Mouse (Mus musculus) hindbrain, embryonic 14.5 days (tissue): Measurements from ENCODE around the gene Aqp12. TPM values are rescaled to one million over a fixed set of nuclear protein-coding genes. Genes with fewer than 3 reads are reported as not detected.

Experiments used
- ATAC-seq: fragments of 200-750 bp; cut with Nextera tagmentation; 2 replicates; pipeline ENCODE4 v1.8.0; 2017; ENCODE audit warnings: moderate number of reproducible peaks, mild to moderate bottlenecking, moderate TSS enrichment, moderate library complexity; ENCODE audit not compliant: low FRiP score
- DNase-seq: peaks from one replicate; pipeline ENCODE4 v3.0.0-alpha.2; 2015; ENCODE audit warnings: low spot score
- H3K27ac ChIP-seq: fragments of 300-500 bp; sonication (generic); 2 replicates; pipeline ENCODE4 v1.5.1; 2014; ENCODE audit warnings: mild to moderate bottlenecking, moderate library complexity
- H3K27me3 ChIP-seq: fragments of 300-500 bp; sonication (generic); 2 replicates; pipeline ENCODE4 v1.6.1; 2014; ENCODE audit warnings: mild to moderate bottlenecking, low read length, mixed read lengths; ENCODE audit not compliant: control insufficient read depth, insufficient read depth
- H3K36me3 ChIP-seq: fragments of 300-500 bp; sonication (generic); replicated peaks from 2 replicates; pipeline ENCODE4 v1.6.1; 2014; ENCODE audit not compliant: control insufficient read depth, insufficient read depth
- H3K4me1 ChIP-seq: fragments of 300-500 bp; sonication (generic); replicated peaks from 2 replicates; pipeline ENCODE4 v1.6.1; 2014; ENCODE audit warnings: antibody characterized with exemption, low read length, mixed read lengths; ENCODE audit not compliant: control insufficient read depth, insufficient read depth
- H3K4me2 ChIP-seq: fragments of 300-500 bp; sonication (generic); replicated peaks from 2 replicates; pipeline ENCODE4 v1.6.1; 2014; ENCODE audit warnings: mild to moderate bottlenecking, moderate library complexity
- H3K4me3 ChIP-seq: fragments of 300-500 bp; sonication (generic); replicated peaks from 2 replicates; pipeline ENCODE4 v1.5.1; 2014; ENCODE audit warnings: mild to moderate bottlenecking, low read length
- H3K9ac ChIP-seq: fragments of 300-500 bp; sonication (generic); 2 replicates; pipeline ENCODE4 v1.6.1; 2014
- H3K9me3 ChIP-seq: fragments of 300-500 bp; sonication (generic); 2 replicates; pipeline ENCODE4 v1.6.1; 2016; ENCODE audit warnings: low read length; ENCODE audit not compliant: control insufficient read depth
- WGBS: fragments of 180-500 bp; shearing (Covaris S2); extraction: QIAGEN DNeasy Blood & Tissue Kit; methylation state at CpG from one replicate; pipeline ENCODE4 v1.1.7; 2014; 5-methylcytosine and 5-hydroxymethylcytosine counted together
- polyA plus RNA-seq: library from polyadenylated mRNA; unstranded; fragments of >200 nt; fragmentation: Nextera tagmentation; extraction: Ambion mirVana; gene quantifications from 2 replicates; pipeline ENCODE4 v1.2.1, GENCODE M21; 2014

Aqp12 gene
- polyA plus RNA-seq, 1 experiment from 2014 or later, result not detected

DNA sequence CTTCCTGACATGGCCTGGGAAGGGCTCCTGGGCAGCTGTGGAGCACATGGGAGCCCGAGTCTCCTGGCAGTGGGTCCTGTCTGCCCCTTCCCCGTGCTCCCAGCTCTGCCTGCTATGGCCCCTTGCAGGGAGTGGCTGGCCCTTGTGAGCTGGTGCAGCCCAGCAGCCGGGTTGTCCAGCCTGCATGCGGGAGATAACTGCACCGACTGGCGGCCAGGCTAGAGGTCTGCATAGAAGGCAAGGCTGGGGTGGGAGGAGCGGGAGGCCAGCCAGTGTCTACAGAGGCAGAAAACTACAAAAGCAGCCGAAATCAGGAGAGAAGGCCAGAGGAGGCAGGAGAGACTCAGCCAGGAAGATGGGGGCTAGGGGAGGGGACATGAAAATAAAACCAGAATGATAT, 27.9 kb downstream of the Aqp12 start:
- Histone ChIP-seq H3K4me1 (no peaks in the 10 kb centered on the region), H3K27me3 (no peaks in the 10 kb centered on the region), H3K4me2 (no peak overlapping the region), H3K9ac (no peak overlapping the region), H3K36me3 (peaks cover 98% of the 10 kb centered on the region), H3K9me3 (no peaks in the 10 kb centered on the region), H3K27ac (no peak overlapping the region), H3K4me3 (no peak overlapping the region)
- DNase-seq (no peak), ATAC-seq (no peak)
- WGBS, result 60% methylated on average over 8 of the region's 8 CpGs

DNA sequence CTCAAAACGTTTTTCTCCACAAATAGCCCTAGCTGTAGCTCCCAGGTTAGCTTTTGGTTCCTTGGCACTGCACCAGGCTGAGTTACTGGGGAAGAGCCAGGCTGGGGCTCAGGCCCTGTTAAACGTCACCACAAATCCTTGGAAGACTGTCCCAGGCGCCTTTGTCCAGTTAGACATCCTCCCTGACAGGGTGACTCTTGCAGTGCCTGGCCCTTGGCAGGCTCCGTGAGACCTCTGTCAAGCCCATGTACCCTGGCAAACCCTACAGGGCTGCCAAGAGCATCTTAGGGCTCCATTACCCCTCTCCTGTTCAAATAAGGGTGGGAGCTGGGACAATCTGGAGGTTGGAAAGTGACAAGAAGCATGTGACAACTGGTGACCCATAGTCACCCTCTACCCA, 29.8 kb downstream of the Aqp12 start:
- peak; percentile 36; the same call in 1 of the 2 replicates for ATAC-seq

DNA sequence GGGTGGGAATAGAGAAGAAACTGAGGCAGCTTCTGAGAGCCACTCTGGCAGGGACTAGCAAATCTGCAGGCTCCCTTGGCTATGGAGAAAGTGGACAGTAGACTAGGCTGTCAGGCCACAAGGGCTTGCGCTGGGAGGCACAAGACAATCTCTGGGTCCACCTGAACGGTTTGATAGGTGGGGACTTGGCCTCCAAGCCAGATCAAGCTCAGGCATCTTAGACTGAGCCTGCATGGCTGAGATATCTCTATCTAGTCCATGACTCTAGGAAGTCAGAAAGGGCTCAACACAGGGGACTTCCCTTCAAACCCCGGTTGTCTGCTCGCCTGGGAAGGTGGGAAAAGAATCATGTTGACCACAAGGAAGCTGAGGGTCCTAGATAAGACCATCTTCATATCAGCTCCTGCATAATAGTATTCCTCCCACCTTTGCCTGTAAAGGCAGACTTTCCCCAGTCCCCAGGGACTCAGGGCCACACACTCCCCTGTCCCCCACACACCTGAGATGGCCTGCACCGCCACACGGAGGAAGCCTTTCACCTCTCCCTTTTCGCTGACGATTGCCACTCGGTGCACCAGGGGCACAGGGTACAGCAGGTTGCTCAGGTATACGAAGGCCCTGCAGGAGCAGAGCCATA, 40.1 kb downstream of the Aqp12 start:
- H3K36me3 ChIP-seq, result peaks cover 95% of the 10 kb centered on the region
- H3K9ac ChIP-seq, result no peak overlapping the region
- no peaks in the 10 kb centered on the region for H3K27me3 ChIP-seq
- WGBS, result 89% methylated on average over 10 of the region's 10 CpGs
- H3K27ac ChIP-seq, result no peak overlapping the region
- H3K9me3 ChIP-seq, result no peaks in the 10 kb centered on the region
- H3K4me3 ChIP-seq, result no peak overlapping the region
- no peak for DNase-seq
- no peaks in the 10 kb centered on the region for H3K4me1 ChIP-seq
- H3K4me2 ChIP-seq, result no peak overlapping the region
- no peak for ATAC-seq

More for the DNA sequence above, 29.8 kb downstream of the Aqp12 start:
- peaks cover 99% of the 10 kb centered on the region for H3K36me3 ChIP-seq
- no peaks in the 10 kb centered on the region for H3K9me3 ChIP-seq
- H3K4me1 ChIP-seq, result no peaks in the 10 kb centered on the region
- no peaks in the 10 kb centered on the region for H3K27me3 ChIP-seq
- no peak overlapping the region for H3K4me2 ChIP-seq
- no peak overlapping the region for H3K27ac ChIP-seq
- DNase-seq, result no peak
- WGBS, result 83% methylated on average over 4 of the region's 4 CpGs
- H3K9ac ChIP-seq, result no peak overlapping the region
- no peak overlapping the region for H3K4me3 ChIP-seq

DNA sequence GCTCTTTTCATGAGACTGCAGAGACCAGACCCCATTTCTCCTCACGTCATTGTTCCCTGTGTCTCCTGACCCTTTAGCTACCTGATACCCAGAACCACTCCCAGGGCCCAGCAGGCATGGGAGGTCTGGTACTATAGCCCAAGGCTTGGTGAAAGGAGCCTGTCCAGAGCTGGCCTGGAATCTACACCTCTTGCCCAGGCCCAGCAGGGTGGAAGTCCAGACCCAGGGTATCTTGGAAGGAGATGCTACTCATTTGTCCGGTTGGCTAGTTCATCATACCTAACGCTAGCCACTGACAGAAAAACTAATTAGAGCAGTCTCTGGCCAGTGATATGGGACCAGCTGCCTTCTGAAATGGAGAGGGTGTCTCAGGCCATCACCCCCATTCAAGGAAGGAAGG, 43.9 kb downstream of the Aqp12 start:
- no peak for DNase-seq
- Histone ChIP-seq H3K36me3 (peaks cover 94% of the 10 kb centered on the region), H3K4me2 (no peak overlapping the region), H3K4me3 (no peak overlapping the region), H3K4me1 (no peaks in the 10 kb centered on the region), H3K27me3 (no peaks in the 10 kb centered on the region), H3K27ac (no peak overlapping the region), H3K9ac (no peak overlapping the region), H3K9me3 (no peaks in the 10 kb centered on the region)
- ATAC-seq, result no peak
- 86% methylated on average over 3 of the region's 3 CpGs for WGBS

DNA sequence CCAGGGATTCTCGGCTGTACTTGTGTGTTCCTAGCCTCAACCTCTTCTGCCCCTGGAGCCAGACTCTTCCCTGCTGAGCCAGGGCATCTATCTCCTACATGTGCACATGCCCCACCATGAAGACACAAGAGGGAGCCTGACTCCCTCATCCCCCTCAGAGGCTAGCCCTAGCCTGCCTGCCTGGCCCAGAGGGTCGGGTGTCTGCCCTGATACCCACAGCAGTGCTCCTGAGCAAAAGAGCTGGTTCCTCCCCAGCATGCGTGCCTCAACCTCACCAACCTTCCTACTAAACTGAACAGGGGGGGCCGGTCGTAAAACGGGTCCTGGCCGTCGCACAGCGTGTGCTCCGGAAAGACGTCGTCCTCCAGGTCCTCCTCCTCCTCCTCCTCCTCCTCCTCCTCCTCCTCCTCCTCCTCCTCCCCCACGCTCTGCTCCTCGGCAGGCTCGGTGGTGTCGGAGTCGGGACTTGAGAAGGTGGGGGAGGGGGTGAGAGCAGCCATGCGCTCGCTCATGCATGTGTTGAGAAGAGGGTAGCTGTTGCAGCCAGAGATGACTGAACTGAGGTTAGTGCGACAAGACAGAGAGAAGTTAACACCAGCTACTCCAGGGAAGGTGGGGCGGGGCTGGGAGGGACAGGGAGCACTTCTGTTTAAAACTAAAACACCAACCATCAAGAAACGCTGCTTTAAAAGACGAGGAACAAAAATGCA, 45.1 kb downstream of the Aqp12 start:
- DNase-seq, result no peak

More for the DNA sequence above, 45.1 kb downstream of the Aqp12 start:
- peaks cover 96% of the 10 kb centered on the region for H3K36me3 ChIP-seq
- no peaks in the 10 kb centered on the region for H3K9me3 ChIP-seq
- no peak overlapping the region for H3K4me3 ChIP-seq
- no peaks in the 10 kb centered on the region for H3K27me3 ChIP-seq
- no peak overlapping the region for H3K9ac ChIP-seq
- H3K4me1 ChIP-seq, result no peaks in the 10 kb centered on the region
- WGBS, result 61% methylated on average over 18 of the region's 23 CpGs
- no peak overlapping the region for H3K27ac ChIP-seq
- no peak overlapping the region for H3K4me2 ChIP-seq
- no peak for ATAC-seq

Other genes with a start within 250 kb of the Aqp12 start
- gene Gpc1, start 174.7 kb upstream of the Aqp12 start, polyA plus RNA-seq, result 64.0 and 66.1 TPM in 2 replicates
- 1.2 and 1.5 TPM in 2 replicates for gene Ankmy1, start 103.4 kb upstream of the Aqp12 start, polyA plus RNA-seq
- gene Dusp28, start 99.4 kb upstream of the Aqp12 start, polyA plus RNA-seq, result 12.2 and 12.4 TPM in 2 replicates
- 29.1 and 29.2 TPM in 2 replicates for gene Rnpepl1, start 95.6 kb upstream of the Aqp12 start, polyA plus RNA-seq
- 48.2 and 50.6 TPM in 2 replicates for gene Capn10, start 72.0 kb upstream of the Aqp12 start, polyA plus RNA-seq
- 0.32 and 0.98 TPM in 2 replicates for gene Gpr35, start 55.5 kb upstream of the Aqp12 start, polyA plus RNA-seq
- 395 and 421 TPM in 2 replicates for gene Kif1a, start 95.6 kb downstream of the Aqp12 start, polyA plus RNA-seq
- not detected in 2 replicates for gene Agxt, start 128.9 kb downstream of the Aqp12 start, polyA plus RNA-seq
- 0.26 and 0.33 TPM in 2 replicates for gene 2310007B03Rik, start 154.6 kb downstream of the Aqp12 start, polyA plus RNA-seq
- gene Crocc2, start 162.4 kb downstream of the Aqp12 start, polyA plus RNA-seq, result 0.22 and 0.50 TPM in 2 replicates
- 9.4 and 10.9 TPM in 2 replicates for gene Sned1, start 229.5 kb downstream of the Aqp12 start, polyA plus RNA-seq